Mouse (Mus musculus) lung, embryonic 15.5 days (tissue): Measurements from ENCODE around the gene Rtel1. TPM values are rescaled to one million over a fixed set of nuclear protein-coding genes. Genes with fewer than 3 reads are reported as not detected.
A peak's percentile ranks its signal among the peaks of the same experiment; 100 is the strongest.

Experiments used
- ATAC-seq: fragments of 200-750 bp; cut with Nextera tagmentation; 2 replicates; pipeline ENCODE4 v1.8.0; 2017; ENCODE audit warnings: moderate number of reproducible peaks, borderline replicate concordance; ENCODE audit not compliant: low FRiP score, low TSS enrichment; ENCODE audit errors: extremely low read depth
- H3K27ac ChIP-seq: fragments of 300-500 bp; sonication (generic); 2 replicates; pipeline ENCODE4 v1.5.1; 2015; ENCODE audit warnings: moderate library complexity, mild to moderate bottlenecking, inconsistent platforms
- H3K27me3 ChIP-seq: fragments of 300-500 bp; sonication (generic); 2 replicates; pipeline ENCODE4 v1.6.1; 2015; ENCODE audit warnings: inconsistent platforms
- H3K36me3 ChIP-seq: fragments of 300-500 bp; sonication (generic); 2 replicates; pipeline ENCODE4 v1.6.1; 2015; ENCODE audit warnings: inconsistent platforms
- H3K4me1 ChIP-seq: fragments of 300-500 bp; sonication (generic); 2 replicates; pipeline ENCODE4 v1.6.1; 2015; ENCODE audit warnings: inconsistent platforms
- H3K4me2 ChIP-seq: fragments of 300-500 bp; sonication (generic); 2 replicates; pipeline ENCODE4 v1.6.1; 2015; ENCODE audit warnings: inconsistent platforms, mild to moderate bottlenecking, moderate library complexity
- H3K4me3 ChIP-seq: fragments of 300-500 bp; sonication (generic); 2 replicates; pipeline ENCODE4 v1.5.1; 2015; ENCODE audit warnings: mild to moderate bottlenecking, inconsistent platforms
- H3K9ac ChIP-seq: fragments of 300-500 bp; sonication (generic); 2 replicates; pipeline ENCODE4 v1.6.1; 2015; ENCODE audit warnings: inconsistent platforms
- H3K9me3 ChIP-seq: fragments of 300-500 bp; sonication (generic); 2 replicates; pipeline ENCODE4 v1.6.1; 2016; ENCODE audit warnings: inconsistent platforms
- WGBS: fragments of 180-500 bp; shearing (Covaris S2); methylation state at CpG from one replicate; pipeline ENCODE4 v1.1.7; 2015; 5-methylcytosine and 5-hydroxymethylcytosine counted together
- polyA plus RNA-seq: library from polyadenylated mRNA; unstranded; fragments of >200 nt; fragmentation: Nextera tagmentation; extraction: Ambion mirVana; gene quantifications from 2 replicates; pipeline ENCODE4 v1.2.1, GENCODE M21; 2015

The Rtel1 gene
- polyA plus RNA-seq, 1 experiment from 2014 or later: 51.2 TPM

GRCm38 (mm10) chr2:181290937-181291336 lies 28.6 kb upstream of the Rtel1 start:
- H3K36me3 ChIP-seq: 0 out of 2 replicates have a peak, but pooled peaks cover 4% of the 10 kb centered on the region
- no peak overlapping the region for H3K4me2 ChIP-seq
- no peaks in the 10 kb centered on the region for H3K27me3 ChIP-seq
- WGBS: 71% methylated on average over 1 of the region's 1 CpGs
- no peak overlapping the region for H3K27ac ChIP-seq
- H3K9me3 ChIP-seq: no peaks in the 10 kb centered on the region
- H3K9ac ChIP-seq: no peak overlapping the region
- ATAC-seq: no peak
- no peak overlapping the region for H3K4me3 ChIP-seq
- peaks cover 17% of the 10 kb centered on the region for H3K4me1 ChIP-seq

GRCm38 (mm10) chr2:181302041-181302440 lies 17.5 kb upstream of the Rtel1 start:
- Histone ChIP-seq H3K4me1 (no peaks in the 10 kb centered on the region), H3K4me3 (no peak overlapping the region), H3K27me3 (peaks cover 16% of the 10 kb centered on the region), H3K27ac (no peak overlapping the region), H3K9ac (no peak overlapping the region), H3K36me3 (peaks cover 15% of the 10 kb centered on the region), H3K4me2 (no peak overlapping the region), H3K9me3 (no peaks in the 10 kb centered on the region)
- no peak for ATAC-seq
- WGBS: 23% methylated on average over 3 of the region's 3 CpGs

GRCm38 (mm10) chr2:181304944-181305343 lies 14.6 kb upstream of the Rtel1 start:
- no peak for ATAC-seq
- peaks cover 15% of the 10 kb centered on the region for H3K36me3 ChIP-seq
- no peak overlapping the region for H3K4me3 ChIP-seq
- WGBS: 67% methylated on average over 1 of the region's 1 CpGs
- no peak overlapping the region for H3K4me2 ChIP-seq
- H3K4me1 ChIP-seq: no peaks in the 10 kb centered on the region
- H3K9me3 ChIP-seq: no peaks in the 10 kb centered on the region
- H3K27me3 ChIP-seq: peaks cover 25% of the 10 kb centered on the region
- no peak overlapping the region for H3K27ac ChIP-seq
- no peak overlapping the region for H3K9ac ChIP-seq

- Histone ChIP-seq H3K4me2 (no peak overlapping the region), H3K27me3 (peaks cover 30% of the 10 kb centered on the region), H3K4me3 (no peak overlapping the region), H3K36me3 (no peaks in the 10 kb centered on the region), H3K27ac (no peak overlapping the region), H3K9me3 (no peaks in the 10 kb centered on the region), H3K9ac (no peak overlapping the region), H3K4me1 (no peaks in the 10 kb centered on the region)
- 8% methylated on average over 30 of the region's 30 CpGs for WGBS
- no peak for ATAC-seq
Observed at GRCm38 (mm10) chr2:181307144-181307804, 12.3 kb upstream of the Rtel1 start.

- Histone ChIP-seq H3K9me3 (no peaks in the 10 kb centered on the region), H3K9ac (no peak overlapping the region), H3K36me3 (no peaks in the 10 kb centered on the region), H3K27me3 (peaks cover 54% of the 10 kb centered on the region), H3K4me2 (no peak overlapping the region), H3K27ac (no peak overlapping the region), H3K4me3 (no peak overlapping the region), H3K4me1 (peaks cover 4% of the 10 kb centered on the region; the same call in 1 of the 2 replicates)
- 62% methylated on average over 3 of the region's 3 CpGs for WGBS
- ATAC-seq: no peak
Observed at GRCm38 (mm10) chr2:181312435-181312834, 7.1 kb upstream of the Rtel1 start.

GRCm38 (mm10) chr2:181313006-181313343 lies 6.6 kb upstream of the Rtel1 start:
- peaks cover 48% of the 10 kb centered on the region for H3K27me3 ChIP-seq
- no peaks in the 10 kb centered on the region for H3K9me3 ChIP-seq
- no peak overlapping the region for H3K27ac ChIP-seq
- peaks cover 4% of the 10 kb centered on the region; the same call in 1 of the 2 replicates for H3K4me1 ChIP-seq
- ATAC-seq: no peak
- H3K4me2 ChIP-seq: no peak overlapping the region
- H3K9ac ChIP-seq: no peak overlapping the region
- WGBS: 12% methylated on average over 5 of the region's 5 CpGs
- no peak overlapping the region for H3K4me3 ChIP-seq
- H3K36me3 ChIP-seq: no peaks in the 10 kb centered on the region

- Histone ChIP-seq H3K9ac (no peak overlapping the region), H3K4me1 (peaks cover 4% of the 10 kb centered on the region; the same call in 1 of the 2 replicates), H3K27ac (no peak overlapping the region), H3K27me3 (peaks cover 48% of the 10 kb centered on the region), H3K9me3 (no peaks in the 10 kb centered on the region), H3K36me3 (no peaks in the 10 kb centered on the region), H3K4me2 (peak overlapping the region; percentile 33; the same call in 1 of the 2 replicates), H3K4me3 (0 out of 2 replicates have a peak overlapping the region, but pooled peaks have one; percentile 4)
- 4% methylated on average over 35 of the region's 35 CpGs for WGBS
- ATAC-seq: peak; percentile 23; the same call in 1 of the 2 replicates
Observed at GRCm38 (mm10) chr2:181313344-181314079, 6.0 kb upstream of the Rtel1 start.

- Histone ChIP-seq H3K27me3 (peaks cover 48% of the 10 kb centered on the region), H3K36me3 (no peaks in the 10 kb centered on the region), H3K4me3 (0 out of 2 replicates have a peak within 1 kb of the TSS, but pooled peaks have one; percentile 4), H3K9me3 (no peaks in the 10 kb centered on the region), H3K4me1 (peaks cover 4% of the 10 kb centered on the region; the same call in 1 of the 2 replicates), H3K4me2 (peak within 1 kb of the TSS; percentile 33; the same call in 1 of the 2 replicates), H3K27ac (no peak within 1 kb of the TSS), H3K9ac (no peak within 1 kb of the TSS)
- WGBS: 4% methylated on average over 20 of the region's 23 CpGs
- ATAC-seq: peak; percentile 74; the same call in 1 of the 2 replicates
Observed at GRCm38 (mm10) chr2:181314080-181314810, 5.3 kb upstream of the Rtel1 start, which contains the start of gene Stmn3. Stmn3 (minus strand) TSS chr2:181314500.

- Histone ChIP-seq H3K27ac (peak overlapping the region; percentile 85), H3K9me3 (no peaks in the 10 kb centered on the region), H3K36me3 (peaks cover 30% of the 10 kb centered on the region), H3K4me1 (peaks cover 11% of the 10 kb centered on the region), H3K4me3 (peak overlapping the region; percentile 71), H3K4me2 (peak overlapping the region; percentile 84), H3K27me3 (peaks cover 14% of the 10 kb centered on the region), H3K9ac (peak overlapping the region; percentile 61)
- 9% methylated on average over 7 of the region's 7 CpGs for WGBS
- ATAC-seq: peak; percentile 16; the same call in 1 of the 2 replicates
Observed at GRCm38 (mm10) chr2:181320103-181320499, 562 bp downstream of the Rtel1 start.

- H3K9me3 ChIP-seq: no peaks in the 10 kb centered on the region
- peaks cover 43% of the 10 kb centered on the region for H3K36me3 ChIP-seq
- H3K4me2 ChIP-seq: no peak overlapping the region
- H3K27ac ChIP-seq: no peak overlapping the region
- no peaks in the 10 kb centered on the region; the same call in 1 of the 2 replicates for H3K27me3 ChIP-seq
- 74% methylated on average over 5 of the region's 5 CpGs for WGBS
- H3K4me1 ChIP-seq: peaks cover 11% of the 10 kb centered on the region
- H3K4me3 ChIP-seq: no peak overlapping the region
- ATAC-seq: no peak
- no peak overlapping the region for H3K9ac ChIP-seq
Observed at GRCm38 (mm10) chr2:181322136-181322535, 2.6 kb downstream of the Rtel1 start.

- no peaks in the 10 kb centered on the region for H3K27me3 ChIP-seq
- H3K9ac ChIP-seq: no peak overlapping the region
- WGBS: 94% methylated on average over 2 of the region's 2 CpGs
- no peak overlapping the region for H3K4me3 ChIP-seq
- no peak overlapping the region for H3K4me2 ChIP-seq
- peaks cover 71% of the 10 kb centered on the region for H3K36me3 ChIP-seq
- H3K4me1 ChIP-seq: no peaks in the 10 kb centered on the region
- H3K27ac ChIP-seq: no peak overlapping the region
- no peaks in the 10 kb centered on the region for H3K9me3 ChIP-seq
- no peak for ATAC-seq
Observed at GRCm38 (mm10) chr2:181326098-181326497, 6.6 kb downstream of the Rtel1 start.
